Mouse (Mus musculus) granulocyte monocyte progenitor cell, adult 5-6 weeks (primary cell): ENCODE data around the gene Gsto2. TPM values are rescaled to one million over a fixed set of nuclear protein-coding genes. Genes with fewer than 3 reads are reported as not detected.

Experiments
- ATAC-seq: replicated peaks from 2 replicates; pipeline ENCODE4 v1.8.0; 2016; ENCODE audit warnings: mild to moderate bottlenecking, moderate TSS enrichment, inconsistent platforms; ENCODE audit not compliant: poor library complexity, severe bottlenecking
- total RNA-seq, 2 experiments: library from RNA; stranded (forward) in 1 of 2; stranded (reverse) in 1 of 2; fragments of 200-712, 200-1000 nt in 1 of 2; fragments of >200 nt in 1 of 2; fragmentation: Nextera tagmentation in 1 of 2; gene quantifications; 2 replicates each; pipeline ENCODE4 v1.2.3; 2014 to 2017

Gene Gsto2
- total RNA-seq, 2 experiments from 2014 or later = not detected

- no peak for ATAC-seq
Observed at GRCm38 (mm10) chr19:47918016-47918415, 52.7 kb downstream of the Gsto2 start.

DNA sequence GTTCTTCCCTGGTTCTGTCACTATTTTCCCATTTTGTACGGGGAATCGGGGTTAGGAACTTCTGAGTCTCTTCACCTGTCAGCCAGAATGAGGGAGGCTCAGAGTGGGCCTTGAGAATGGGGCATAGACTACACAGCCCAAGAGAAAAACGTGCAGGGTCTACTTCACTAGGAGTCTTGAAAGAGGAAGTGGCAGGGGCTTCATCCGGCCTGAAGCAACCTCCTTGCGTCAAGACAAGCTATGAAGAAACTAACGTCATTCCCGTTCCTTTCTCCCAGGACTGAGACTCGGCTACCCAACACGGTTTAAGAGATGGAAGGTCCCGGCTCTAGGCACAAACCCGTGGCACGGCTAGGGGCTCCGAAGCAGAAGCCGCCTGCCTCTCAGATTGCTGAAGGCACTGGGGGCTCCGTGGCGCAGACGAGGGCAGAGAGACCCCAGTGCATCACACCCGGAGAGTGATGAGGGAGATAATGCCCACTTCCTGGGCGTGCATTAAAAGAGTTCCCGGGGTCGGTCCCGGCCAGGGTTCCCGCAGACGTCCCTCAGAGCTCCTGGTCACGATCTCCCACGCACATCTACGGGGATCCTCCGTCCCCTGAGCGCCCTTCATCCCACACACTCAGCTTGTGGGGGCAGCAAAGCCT, 53.2 kb downstream of the Gsto2 start:
- ATAC-seq = peak; percentile 74

GRCm38 (mm10) chr19:47919126-47919965, 54.0 kb downstream of the Gsto2 start, which contains the start of the genes Cfap43 and Itprip:
Gene Cfap43, minus strand, starts transcription at chr19:47919287.
Gene Itprip, minus strand, starts transcription at chr19:47919299.
- peak; percentile 65 for ATAC-seq

DNA sequence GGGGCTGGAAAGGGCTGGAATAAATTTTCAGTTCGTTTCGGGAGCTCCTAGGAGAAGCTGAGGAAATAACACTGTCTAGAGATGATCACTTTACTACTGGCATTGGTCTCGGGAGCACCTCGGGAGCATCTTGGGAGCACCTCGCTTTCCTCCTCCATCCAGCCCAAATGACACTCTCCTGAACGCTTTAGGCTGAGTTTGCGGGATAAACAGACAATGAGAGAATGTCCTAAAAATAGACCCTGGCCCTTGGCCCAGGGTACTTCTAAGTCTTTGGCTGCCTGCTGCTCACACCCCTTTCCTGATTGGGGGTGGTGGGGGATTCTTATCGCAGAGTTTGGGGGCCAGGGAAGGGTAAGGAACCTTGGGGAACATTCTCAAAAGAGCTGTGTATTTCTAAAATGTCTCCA, 54.6 kb downstream of the Gsto2 start:
- no peak for ATAC-seq

GRCm38 (mm10) chr19:47925819-47926218, 60.5 kb downstream of the Gsto2 start:
- no peak for ATAC-seq

DNA sequence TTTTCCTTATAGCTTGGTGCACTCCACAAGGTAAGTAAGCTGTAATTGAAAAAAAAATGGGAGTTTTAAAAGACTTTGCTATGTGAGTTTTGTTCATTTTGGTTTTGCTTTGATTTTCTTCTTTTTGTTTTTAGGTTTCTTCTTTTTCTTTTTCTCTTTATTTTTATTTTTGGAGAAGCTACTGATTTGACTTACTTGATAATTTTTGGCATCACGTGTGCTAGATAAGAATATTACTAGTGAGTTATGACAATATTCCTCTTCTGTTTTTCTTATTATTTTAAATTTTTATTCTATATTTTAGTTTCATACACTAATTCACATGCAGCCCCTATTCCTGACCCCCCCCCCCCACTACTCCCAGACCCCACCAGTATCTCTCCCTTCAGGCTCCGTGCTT, 61.7 kb downstream of the Gsto2 start:
- ATAC-seq = no peak

DNA sequence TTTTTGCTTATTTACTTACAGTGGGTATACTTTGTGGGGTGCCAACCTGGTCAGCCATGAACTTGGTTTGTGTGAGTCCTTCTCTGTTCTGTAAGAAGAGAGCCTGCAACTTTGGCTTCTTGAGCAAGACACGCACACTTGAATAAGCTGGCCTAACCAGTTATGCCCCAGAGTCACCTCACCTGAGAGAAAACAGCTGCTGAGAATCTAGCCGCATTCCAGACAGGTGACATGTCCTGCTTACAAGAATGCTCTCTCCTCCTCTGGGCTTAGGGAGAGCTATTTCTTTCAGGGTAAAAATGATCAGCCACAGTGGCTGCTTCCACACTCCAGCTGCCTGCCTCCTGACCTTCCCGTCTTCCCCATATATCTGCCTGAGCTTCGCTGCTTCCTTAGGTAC, 63.7 kb downstream of the Gsto2 start:
- ATAC-seq = no peak

DNA sequence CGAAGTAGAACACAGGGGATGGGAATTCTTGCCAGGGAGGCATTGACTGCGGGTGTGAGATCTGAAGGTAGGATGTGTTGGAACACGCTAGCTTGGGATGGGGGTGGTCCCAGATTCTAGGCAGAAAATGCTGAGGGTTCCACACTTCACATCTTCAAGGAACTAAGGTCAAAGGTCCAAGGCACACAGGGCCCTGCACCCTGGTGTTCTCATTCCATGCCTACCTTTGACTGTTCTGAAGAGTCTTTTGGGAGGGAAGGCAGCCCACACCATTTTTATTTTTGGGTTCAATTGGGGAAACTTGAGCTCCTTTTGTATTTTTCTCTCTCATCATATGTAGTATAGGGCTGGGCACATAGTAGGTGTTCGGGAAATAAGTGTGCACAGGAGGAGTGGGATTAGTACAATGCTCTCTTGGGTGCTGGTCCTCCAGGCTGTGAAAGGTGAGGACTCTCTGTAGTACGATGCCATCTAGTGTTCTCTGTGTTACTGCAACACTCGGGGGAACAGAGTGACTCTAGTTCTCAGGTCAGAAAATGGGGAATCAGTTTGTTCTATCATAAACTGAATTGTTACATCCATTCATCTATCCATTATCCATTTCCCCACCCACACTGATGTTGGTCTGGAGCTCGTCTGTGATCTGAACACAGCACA, 66.8 kb downstream of the Gsto2 start:
- ATAC-seq = peak; percentile 77

- ATAC-seq = no peak
Observed at GRCm38 (mm10) chr19:47934146-47934545, 68.8 kb downstream of the Gsto2 start.

- ATAC-seq = no peak
Observed at GRCm38 (mm10) chr19:47934636-47935238, 69.4 kb downstream of the Gsto2 start.

DNA sequence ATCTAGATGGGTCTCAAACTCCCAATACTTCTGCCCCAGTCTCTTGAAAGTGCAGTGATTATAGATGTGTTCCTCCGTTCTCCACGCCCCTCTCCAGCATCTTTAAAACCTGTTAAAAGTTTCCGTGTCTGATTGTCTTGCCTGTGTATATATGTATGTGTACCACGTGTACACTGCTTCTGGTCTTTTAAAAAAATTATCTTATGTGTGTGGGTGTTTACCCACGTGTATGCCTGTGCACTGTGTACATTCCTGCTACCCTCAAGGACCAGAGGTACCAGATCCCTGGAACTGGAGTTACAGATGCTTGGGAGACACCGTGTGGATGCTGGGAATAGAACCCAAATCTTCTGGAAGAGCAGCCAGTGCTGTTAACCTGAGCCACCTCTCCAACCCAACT, 70.2 kb downstream of the Gsto2 start:
- ATAC-seq = no peak

Other genes with a start within 250 kb of the Gsto2 start
- gene Col17a1, start 173.4 kb upstream of the Gsto2 start, total RNA-seq (2014; fragmentation: Nextera tagmentation) = not detected in 2 replicates
- 0.22 TPM in 1 of 2 replicates, not detected in the other for gene Col17a1, start 173.4 kb upstream of the Gsto2 start, total RNA-seq (2017)
- gene Sfr1, start 133.9 kb upstream of the Gsto2 start, total RNA-seq (2014; fragmentation: Nextera tagmentation) = 78.1 and 85.9 TPM in 2 replicates
- gene Sfr1, start 133.9 kb upstream of the Gsto2 start, total RNA-seq (2017) = 149 and 165 TPM in 2 replicates
- 317 and 338 TPM in 2 replicates for gene Gsto1, start 10.6 kb upstream of the Gsto2 start, total RNA-seq (2014; fragmentation: Nextera tagmentation)
- 215 and 219 TPM in 2 replicates for gene Gsto1, start 10.6 kb upstream of the Gsto2 start, total RNA-seq (2017)
- not detected in 2 replicates for gene Cfap43, start 53.8 kb downstream of the Gsto2 start, total RNA-seq (2014; fragmentation: Nextera tagmentation)
- gene Cfap43, start 53.8 kb downstream of the Gsto2 start, total RNA-seq (2017) = 0.05 TPM in 1 of 2 replicates, not detected in the other
- gene Itprip, start 53.8 kb downstream of the Gsto2 start, total RNA-seq (2014; fragmentation: Nextera tagmentation) = 18.2 and 19.1 TPM in 2 replicates
- 15.8 and 16.7 TPM in 2 replicates for gene Itprip, start 53.8 kb downstream of the Gsto2 start, total RNA-seq (2017)
- not detected in 2 replicates for gene Cfap58, start 72.1 kb downstream of the Gsto2 start, total RNA-seq (2014; fragmentation: Nextera tagmentation)
- gene Cfap58, start 72.1 kb downstream of the Gsto2 start, total RNA-seq (2017) = not detected in 2 replicates